Comparison of ENCODE assay signal across 27 mouse cellular contexts in genomic region chr1:173033288-173033687, GRCm38 (mm10).
"Had no signal": no experiment of that assay in that cellular context is flagged by ENCODE, and none has a peak within 500 bp of the region (broad histone marks: within the 10 kb centered on the region; RNA-seq: fewer than 3 reads in every experiment).

No protein-coding gene starts in this region.

- H3K27me3 ChIP-seq: heart, embryonic 12.5 days; hindbrain, embryonic 12.5 days; intestine, embryonic 15.5 days; limb, embryonic 12.5 days; liver, embryonic 13.5 days; liver, embryonic 15.5 days had no signal

- H3K9ac ChIP-seq: heart, embryonic 12.5 days; hindbrain, embryonic 12.5 days; hindbrain, embryonic 14.5 days; intestine, embryonic 15.5 days; limb, embryonic 12.5 days; liver, embryonic 13.5 days; liver, embryonic 15.5 days had no signal

- DNase-seq: gastrocnemius, postnatal 14 days; gastrocnemius, postnatal 36 days; heart, adult 18-20 months; heart, postnatal 10 days; heart, postnatal 4 days; kidney, adult 18-20 months; kidney, adult 8-10 months; kidney, postnatal 10 days; kidney, postnatal 25 days; kidney, postnatal 4 days; liver; liver, embryonic 13.5 days had no signal

- H3K9me3 ChIP-seq: heart, embryonic 10.5 days; heart, embryonic 12.5 days; hindbrain, embryonic 10.5 days; hindbrain, embryonic 12.5 days; intestine, embryonic 15.5 days; limb, embryonic 10.5 days; limb, embryonic 12.5 days; liver, embryonic 13.5 days; liver, embryonic 15.5 days had no signal

- H3K36me3 ChIP-seq: heart, embryonic 10.5 days; heart, embryonic 12.5 days; hindbrain, embryonic 10.5 days; hindbrain, embryonic 12.5 days; intestine, embryonic 15.5 days; limb, embryonic 10.5 days; limb, embryonic 12.5 days; liver, embryonic 13.5 days; liver, embryonic 15.5 days had no signal

- ATAC-seq: hindbrain, embryonic 16.5 days; inflammation-experienced regulatory T-cells, adult 6 months; intestine, embryonic 15.5 days; intestine, postnatal 0 days had no signal

- H3K4me3 ChIP-seq: heart, embryonic 10.5 days; heart, embryonic 12.5 days; hindbrain, embryonic 10.5 days; hindbrain, embryonic 12.5 days; intestine, embryonic 15.5 days; layer of hippocampus, adult 2 months; left cerebral cortex, adult 2 months; limb, embryonic 10.5 days; limb, embryonic 12.5 days; liver, embryonic 13.5 days; liver, embryonic 15.5 days had no signal

- H3K27ac ChIP-seq: heart, embryonic 10.5 days; hindbrain, embryonic 10.5 days; hindbrain, embryonic 12.5 days; hindbrain, embryonic 14.5 days; intestine, embryonic 15.5 days; layer of hippocampus, adult 2 months; left cerebral cortex, adult 2 months; limb, embryonic 10.5 days; limb, embryonic 12.5 days; liver, embryonic 13.5 days; liver, embryonic 15.5 days had no signal

- H3K4me1 ChIP-seq: heart, embryonic 10.5 days; heart, embryonic 12.5 days; hindbrain, embryonic 10.5 days; hindbrain, embryonic 12.5 days; intestine, embryonic 15.5 days; limb, embryonic 10.5 days; limb, embryonic 12.5 days; liver, embryonic 13.5 days; liver, embryonic 15.5 days had no signal

- H3K4me2 ChIP-seq: heart, embryonic 12.5 days; hindbrain, embryonic 12.5 days; hindbrain, embryonic 14.5 days; intestine, embryonic 15.5 days; limb, embryonic 12.5 days; liver, embryonic 11.5 days; liver, embryonic 13.5 days; liver, embryonic 15.5 days had no signal
